Mouse (Mus musculus) cerebellum, postnatal 25 days (tissue): ENCODE measurements around the gene Prkn.

ENCODE experiments used
- DNase-seq, 2 experiments: peaks; one replicate each; pipeline ENCODE4 v3.0.0; 2021; ENCODE audit warnings: mixed read lengths in 2 of 2

Prkn gene

DNA sequence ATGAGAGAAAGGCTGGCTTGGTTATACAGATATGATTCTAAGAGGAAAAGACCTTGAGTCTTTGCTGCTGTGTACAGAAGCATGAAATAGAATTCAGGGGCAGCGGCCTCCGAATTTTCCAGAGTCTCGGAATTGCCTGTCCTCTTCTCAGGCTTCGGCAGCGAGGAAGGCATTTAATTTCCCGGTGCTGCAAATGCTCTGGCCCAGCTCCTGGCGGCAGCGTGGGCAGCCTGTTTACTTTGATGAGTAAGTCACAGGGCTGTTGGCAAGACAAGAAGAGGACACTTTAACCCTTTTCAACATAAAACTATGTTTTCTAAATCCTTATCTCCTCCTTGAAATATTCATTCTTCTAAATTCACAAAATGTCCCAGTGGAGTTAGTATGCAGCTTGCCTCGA is 462.9 kb downstream of the Prkn start:
- DNase-seq: peak; percentile 52 to 70

DNA sequence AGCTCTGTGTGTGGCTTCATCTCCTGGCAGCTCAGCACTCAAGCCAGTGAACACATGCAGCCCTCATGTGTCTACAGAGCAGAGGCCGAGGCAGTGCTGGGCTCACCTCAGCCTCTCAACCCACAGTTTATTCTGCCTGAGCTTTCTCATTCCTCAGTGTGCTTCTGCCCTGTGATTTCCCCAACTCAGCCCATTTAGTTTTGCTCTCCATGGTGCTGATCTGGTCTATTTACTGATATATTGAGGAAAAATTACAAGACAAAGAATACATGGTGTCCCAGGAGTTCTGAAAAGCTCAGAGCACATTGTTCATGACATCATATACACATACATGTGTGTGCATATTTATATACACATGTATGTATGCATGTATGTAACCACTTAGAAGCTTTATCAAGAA is 469.7 kb downstream of the Prkn start:
- DNase-seq: no peak

DNA sequence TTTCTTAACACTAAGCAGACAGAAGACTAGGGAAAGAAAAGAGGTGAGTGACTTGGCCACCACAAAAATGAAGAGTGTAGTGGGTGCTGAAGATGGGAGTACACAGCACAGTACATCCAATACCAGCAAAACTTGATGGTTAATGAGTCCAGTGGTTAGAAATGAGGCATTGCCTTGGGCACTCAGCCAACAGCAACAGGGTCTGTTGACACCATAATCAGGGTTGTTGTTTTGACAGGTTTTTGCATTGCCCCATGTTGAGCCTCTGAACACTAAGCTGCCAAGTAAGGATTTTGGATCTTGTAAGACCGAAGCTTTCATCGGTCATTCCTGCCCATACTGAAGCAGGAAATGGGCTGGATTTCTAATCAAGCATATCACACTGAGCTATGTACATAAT is 474.0 kb downstream of the Prkn start:
- DNase-seq: peak in 1 of 2 experiments; percentile 40

DNA sequence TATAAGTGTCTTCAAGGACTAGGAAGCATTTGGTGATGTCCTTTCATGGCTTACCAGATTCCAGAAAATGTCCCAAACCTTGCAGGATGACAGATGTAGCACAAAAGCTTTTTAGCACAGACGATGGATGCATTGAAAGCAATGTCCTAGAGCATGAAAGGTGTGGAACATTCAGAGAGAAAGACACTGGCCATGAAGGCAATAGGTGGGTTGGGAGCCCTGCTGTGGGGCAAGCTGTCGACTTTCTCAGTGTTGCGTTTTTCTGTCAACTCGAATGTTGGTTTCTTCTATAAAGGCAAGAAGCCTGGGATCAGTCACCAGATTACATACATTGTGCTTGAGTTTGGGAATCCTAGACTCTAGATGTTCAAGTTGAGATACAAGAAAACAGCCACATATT is 475.5 kb downstream of the Prkn start:
- peak; percentile 89 to 91 for DNase-seq

DNA sequence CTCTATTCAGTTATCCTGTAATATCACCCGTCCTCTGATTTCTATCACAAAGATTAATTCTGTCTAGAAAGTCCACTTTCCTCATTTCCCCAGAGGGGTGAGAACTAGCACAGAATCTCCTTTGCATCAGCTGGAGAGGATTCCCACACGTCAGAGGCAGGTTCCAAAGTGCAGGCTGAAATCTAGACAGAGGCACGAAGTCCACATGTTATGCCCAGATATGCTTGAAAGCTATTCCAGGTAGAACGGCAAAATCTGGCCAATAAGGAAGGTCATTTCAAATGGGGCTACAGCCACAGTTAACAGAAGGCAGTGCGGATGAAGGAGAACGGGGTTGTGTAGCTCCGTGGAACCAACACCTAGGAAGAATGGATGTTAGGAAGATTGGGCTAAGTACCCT is 478.8 kb downstream of the Prkn start:
- no peak for DNase-seq

DNA sequence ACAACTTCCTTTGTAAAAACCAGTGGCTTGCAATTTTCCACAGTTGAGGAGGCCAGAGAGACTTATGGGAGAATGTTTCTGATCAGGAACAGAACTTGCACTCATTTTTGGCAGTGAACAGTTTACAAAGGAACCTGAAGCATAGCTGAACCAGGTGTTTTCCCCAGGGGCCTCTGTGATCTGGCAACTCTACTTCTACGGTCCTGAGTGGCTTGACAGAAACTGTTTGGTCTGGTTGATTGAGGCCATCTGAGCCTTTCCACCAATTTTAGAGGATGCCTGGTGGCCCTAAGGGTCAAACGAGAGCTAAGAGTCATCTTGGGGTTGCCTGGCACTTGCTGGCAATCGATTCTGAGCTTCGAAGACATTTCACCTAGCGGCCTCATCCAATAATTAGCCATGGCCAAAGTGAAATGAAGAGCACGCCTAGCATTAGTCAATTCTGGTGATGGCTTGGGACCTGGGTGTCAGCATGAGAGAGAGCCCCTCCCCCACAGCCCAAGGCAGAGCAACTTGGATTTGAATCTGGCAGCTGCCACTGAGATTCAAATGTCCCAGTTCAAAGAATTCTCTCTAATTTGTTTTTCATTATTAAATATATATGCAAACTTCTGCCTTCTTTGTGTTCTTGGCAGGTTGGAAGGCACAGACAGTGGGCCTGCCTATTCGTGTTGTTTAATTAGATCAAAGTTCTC is 479.6 kb downstream of the Prkn start:
- no peak for DNase-seq

DNA sequence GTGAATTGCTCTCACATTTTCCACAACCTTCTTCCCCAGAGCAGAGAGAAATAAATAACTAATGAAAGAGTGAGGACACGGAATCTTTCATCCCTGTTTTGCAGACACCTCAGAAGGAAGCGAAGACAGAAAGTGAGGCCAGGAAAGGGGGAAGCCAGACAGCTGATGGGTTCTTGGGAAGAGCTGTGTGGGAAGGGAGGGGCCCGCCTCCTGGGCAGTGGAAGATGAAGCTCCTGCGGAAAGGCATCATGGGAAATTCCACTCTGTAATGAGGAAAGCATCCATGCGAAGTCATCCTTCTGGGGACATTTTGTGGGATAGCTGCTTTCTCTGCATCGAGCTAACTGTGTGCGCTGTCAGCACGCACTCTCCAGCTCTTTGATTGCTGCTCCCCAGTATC is 491.9 kb downstream of the Prkn start:
- no peak for DNase-seq

DNA sequence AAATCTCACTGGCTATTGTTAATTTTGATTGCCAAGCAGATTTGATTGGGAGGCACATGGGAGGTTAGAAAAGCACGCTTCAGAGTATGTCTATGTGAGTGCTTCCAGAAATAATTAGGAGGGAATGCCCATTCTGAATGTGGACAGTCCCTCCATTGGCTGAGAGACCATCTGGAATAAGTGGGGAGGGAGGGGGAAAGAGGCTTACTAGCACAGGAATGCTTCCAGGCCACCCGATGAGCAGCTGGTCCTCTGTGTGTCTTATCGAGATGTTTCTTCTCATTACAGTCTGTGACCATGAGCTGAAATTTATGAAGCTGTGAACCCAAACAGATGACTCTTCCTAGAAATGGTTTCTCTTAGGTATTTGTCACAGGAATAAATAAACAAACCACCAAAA is 493.6 kb downstream of the Prkn start:
- peak; percentile 20 to 47 for DNase-seq

DNA sequence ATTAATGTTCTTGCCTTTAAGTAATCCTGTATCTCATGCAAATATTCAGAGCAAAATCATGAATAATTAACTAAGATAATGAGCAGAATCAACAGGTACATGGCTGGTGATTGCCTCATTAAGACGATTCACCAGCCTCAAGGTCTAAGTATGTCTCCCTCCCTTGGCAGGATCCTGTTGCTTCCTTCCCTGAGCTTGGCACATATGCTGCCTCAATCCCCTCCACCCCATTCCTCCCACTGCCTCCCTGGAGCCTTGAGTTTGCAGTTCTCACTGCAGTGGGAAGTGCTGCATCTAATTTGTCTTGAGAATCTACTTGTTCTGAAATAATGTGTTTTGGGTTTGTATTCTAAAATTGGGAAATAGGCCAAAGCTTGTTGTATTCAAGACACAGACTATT is 496.0 kb downstream of the Prkn start:
- no peak for DNase-seq

DNA sequence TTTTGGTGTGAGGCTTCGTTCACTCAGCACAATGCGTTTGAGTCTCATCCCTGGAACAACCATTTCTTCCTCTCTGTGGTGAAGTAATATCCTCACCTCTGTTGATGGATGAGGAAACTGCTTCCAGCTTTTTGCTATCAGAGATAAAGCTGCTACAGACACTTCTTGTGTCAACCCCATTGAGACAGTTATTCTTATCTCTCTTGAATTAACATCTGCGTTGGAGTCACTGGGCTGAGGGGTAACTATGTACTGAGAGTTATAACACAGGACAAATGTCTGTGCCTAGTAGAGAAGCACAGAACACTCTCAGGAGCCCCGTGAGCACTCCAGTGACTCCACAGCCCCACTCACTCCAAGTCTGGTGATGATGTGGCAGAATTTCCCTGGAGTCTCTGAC is 500.2 kb downstream of the Prkn start:
- no peak for DNase-seq

DNA sequence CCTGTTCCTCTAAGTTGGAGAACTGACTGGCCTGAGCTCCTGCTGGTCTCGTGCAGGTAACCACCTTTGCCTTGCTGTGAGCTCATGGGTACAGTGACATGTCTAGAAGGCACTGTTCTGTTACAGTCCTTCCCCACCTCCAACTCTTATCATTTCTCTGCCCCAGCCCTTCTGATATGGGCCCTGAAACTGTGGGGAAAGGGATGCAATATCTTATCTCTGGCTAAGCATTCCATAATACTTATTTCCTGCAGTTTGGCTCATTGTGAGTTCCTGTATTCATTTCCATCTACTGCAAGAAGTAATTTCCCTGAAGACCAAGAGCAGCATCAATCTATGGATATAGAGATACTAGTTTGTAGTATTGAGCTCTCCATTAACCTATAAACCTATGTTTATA is 506.1 kb downstream of the Prkn start:
- DNase-seq: no peak

DNA sequence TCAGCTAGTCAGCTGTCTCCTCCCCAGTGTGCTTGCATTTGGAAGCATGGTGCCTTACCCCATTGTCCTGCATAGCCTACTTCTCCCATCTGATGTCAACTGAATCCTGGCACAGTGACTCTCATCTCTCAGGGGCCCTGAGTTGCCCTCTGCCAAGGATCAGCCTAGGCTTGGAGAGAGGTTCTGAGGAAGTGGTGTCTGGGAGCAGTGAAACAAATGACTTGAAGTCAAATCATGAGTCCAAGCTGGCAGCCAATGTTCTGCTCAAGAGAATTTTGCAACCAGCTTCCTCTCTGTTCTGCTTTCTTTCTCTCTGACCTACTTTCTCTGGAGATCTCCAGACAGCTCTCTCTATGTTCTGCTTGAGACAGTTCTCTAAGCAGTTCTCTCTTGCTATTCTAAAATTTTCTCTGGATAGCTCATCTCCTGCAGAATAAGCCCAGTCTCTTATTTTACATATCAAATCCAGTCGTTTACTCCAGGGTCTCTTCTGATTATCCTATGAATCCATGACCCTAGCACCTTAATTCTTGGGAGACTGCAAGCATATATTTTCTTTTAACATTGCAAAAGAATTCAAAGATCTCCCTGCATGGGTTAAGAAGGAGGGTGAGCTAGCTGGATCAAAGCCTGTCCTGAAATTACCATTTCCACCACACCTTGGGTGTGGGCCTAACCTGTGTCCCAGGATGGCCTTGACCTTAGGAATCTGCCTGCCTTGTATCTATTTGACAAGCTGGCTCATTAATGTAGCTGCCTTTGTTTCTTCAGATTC is 512.8 kb downstream of the Prkn start:
- peak; percentile 54 to 60 for DNase-seq

DNA sequence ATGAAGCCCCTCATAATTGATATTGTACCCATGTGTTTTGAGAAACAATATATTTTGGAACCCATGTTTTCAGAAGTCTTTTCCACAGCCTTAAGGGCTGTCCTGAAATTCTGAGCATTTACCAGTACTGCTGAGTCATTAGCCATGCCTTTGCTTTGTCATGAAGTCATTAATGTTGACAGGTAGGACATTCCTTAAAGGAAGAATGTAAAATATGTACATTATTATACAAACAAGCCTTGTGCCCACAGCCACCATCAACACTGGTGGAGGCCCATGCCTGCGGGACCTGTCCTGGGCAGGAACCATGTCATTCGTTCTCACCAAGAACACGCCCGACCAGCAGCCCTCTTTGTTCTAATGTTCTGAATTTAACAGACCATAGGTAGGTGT is 513.4 kb downstream of the Prkn start:
- DNase-seq: no peak

DNA sequence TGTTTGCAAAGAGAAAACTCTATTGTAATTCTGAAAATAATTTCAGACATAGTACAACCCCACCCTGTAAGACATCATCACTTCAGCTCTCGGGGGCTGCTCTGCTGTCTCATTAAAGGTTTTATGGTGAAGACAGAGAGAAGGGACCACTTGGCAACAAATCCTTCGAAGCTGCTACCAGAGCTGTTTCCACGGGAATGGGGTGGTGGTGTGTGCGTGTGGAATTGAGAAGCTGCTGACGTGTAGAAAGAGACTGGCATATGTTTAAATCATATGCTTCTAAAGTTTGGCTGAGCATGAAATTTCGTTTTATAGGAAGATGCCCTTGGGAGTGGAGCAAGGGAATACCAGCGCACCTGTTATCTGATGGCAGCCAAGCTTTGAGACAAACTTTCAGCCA is 514.2 kb downstream of the Prkn start:
- peak in 1 of 2 experiments; percentile 25 for DNase-seq

DNA sequence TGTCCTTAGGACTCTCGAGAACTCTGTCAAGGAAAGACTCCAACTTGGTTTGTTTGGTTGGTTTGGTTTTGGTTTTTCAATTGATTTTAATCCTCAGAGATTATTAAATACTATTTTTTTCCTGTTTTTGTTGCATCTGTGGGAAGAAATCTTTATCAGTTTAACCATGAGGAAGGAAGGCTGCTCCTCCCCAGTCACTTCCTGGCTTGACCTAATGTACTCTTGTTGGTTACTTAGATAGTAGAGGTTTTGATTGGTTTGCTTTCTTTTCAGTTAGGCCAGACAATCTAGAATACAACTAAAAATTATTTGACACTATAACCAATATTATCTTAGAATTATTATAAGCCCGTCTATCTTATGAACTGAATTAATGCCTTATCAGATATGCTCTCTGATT is 535.3 kb downstream of the Prkn start:
- no peak for DNase-seq

DNA sequence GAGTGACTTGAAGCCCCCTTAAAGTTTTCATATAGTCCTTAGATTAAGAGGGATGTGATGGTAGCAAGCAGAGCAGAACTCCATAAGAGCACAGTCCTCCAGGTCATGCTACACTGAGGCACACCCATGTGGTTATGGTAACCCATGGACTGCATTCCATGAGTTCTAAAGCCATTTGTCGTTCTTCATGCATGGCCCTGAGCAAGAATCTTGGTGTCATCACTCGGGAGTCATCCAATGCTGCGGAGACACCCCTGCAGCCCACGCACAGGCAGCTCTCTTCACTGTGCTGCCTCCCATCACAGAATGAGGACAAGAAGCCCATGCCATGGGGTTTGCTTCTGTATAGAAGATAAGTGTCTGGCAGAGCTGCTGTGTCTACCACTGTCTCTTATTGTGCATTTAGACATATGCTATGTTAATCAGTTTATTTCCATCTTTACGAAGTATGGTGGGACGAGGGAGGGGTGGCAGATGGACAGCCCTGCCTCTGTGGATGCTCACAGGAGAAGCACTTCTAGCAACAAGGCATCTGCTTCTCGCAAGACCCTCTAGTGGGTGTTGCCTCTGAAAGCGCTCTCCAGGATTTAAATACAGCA is 543.3 kb downstream of the Prkn start:
- no peak for DNase-seq

DNA sequence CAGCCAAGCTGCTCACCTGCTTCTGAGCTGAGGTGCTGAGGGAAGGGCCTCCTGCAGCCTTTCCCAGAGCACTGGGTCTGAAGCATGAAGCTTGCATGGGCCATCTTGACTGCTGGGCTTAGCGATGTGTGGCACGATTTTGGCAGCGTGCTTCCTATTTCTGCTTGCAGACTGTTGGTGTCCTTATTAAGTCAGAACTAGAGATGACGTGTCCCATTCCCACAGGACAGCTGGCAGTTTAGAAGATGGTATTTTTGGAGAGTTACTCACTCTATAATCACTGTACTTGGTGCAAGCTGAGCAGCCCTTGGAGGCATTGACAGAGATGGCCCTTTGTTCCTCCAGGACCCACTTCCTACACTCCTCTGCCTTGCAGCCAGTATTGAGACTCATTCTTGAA is 545.1 kb downstream of the Prkn start:
- peak; percentile 39 to 62 for DNase-seq

DNA sequence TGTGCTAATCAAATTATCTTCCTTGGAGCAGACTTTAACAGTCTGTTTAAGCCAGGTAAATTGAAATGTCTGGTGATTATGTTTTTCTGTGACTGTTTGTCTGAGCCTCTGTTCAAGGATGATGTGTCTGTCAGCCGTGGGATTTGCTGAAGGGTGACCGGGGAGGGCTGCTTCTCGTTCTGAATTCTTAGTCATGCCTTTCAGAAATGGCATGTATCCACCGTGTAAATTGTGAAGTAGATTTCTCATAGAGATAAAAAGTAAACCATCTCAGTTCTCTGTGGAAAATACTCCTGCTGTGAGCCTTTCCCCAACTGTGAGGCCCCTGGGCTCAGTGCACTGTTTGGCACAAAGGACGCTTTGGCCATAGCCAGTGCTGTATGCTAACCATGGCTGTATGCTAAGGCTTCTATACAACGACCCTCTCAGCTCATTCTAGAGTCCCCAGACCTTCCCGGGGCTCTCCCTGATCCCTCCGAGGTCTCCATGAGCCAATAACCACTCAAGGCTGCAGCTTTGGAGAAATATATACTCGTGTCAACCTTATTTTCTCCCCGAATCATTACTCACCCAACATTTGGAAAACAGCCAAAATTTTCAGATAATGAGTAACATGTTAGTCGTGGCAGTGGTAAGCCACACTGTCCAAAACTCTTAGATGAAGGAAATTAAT is 552.6 kb downstream of the Prkn start:
- no peak for DNase-seq

DNA sequence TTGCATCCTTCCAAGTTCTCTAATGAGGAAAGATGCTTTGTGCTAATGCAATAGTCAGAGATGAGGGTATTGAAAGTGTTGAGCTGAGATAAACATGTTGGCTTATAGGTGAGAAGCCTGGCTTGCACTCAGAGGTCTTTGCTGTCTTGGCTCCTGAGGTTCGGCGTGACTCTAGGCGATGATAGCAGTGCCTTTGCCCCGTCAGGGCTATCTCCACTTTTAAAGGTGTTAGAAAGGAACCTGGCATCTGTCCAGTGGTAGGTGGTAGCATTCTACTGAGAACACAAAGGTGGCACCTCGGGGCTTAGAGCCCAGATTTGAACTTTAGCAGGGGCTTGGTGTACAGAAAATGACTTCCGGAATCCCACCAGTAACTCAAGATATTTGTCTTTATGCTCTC is 554.4 kb downstream of the Prkn start:
- no peak for DNase-seq

DNA sequence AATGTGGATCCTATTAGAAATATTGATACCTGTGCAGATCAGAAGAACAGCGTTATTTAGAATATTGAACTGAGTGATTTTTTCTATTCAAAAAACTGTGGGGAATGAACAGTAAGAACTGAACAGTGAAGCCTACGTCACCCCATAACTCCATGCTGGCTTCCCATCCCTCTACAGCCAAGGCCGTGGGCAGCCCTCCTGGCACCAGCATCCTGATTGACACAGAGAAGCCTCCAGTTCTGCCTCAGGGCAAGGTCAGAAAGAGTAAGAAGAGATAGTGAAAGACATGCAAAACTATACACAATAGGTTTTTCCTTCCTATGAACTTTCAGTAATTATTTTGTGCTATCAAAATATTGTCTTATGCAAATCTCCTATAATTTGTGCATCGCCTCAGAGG is 557.5 kb downstream of the Prkn start:
- DNase-seq: no peak

DNA sequence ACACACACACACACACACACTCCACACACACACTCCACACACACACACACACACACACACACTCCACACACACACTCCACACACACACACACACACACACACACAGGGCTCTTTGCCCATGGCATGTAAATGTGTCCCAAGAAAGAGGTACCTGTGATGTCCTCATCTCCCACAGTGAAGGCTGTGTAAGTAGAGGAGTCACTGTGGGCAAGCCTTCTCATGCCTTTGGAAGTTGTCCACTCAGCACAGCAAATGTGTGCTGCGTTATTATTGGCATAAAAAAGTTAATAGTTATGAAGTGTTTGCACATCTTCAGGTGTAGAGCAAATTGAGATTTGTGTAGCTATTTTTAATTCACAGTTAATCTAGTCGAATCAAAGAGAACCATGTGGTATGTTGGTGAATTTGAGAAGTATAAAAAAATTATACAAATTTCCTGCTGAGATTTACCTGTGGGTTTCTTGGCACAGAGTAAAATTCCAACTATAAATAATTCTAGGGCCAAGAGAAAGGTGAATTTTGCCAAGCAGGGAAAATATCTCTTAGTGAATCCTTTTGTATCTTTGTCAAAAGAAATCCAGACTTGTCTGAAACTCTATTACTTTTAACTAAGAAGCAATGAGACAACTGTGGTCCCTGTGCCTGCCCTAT is 562.2 kb downstream of the Prkn start:
- DNase-seq: peak; percentile 36 to 38

DNA sequence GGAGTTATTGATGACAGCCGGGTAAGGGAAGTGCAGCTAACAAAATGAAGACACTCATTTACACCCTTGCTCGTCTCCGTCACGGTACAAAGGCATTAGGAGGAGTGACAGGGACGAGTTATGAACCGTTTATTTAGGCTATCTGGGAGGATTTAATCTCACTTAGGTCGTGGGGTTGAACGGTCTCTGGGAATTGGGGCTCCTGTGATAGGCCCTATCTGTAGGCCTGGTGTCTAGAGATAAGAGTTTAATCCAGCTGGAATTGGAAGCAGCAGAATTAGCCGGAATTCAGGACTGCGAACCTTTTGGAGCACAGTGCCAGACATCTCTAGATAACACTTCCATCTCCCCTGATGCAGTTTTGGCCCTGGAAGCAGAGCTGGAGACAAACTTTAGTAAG is 571.2 kb downstream of the Prkn start:
- no peak for DNase-seq

DNA sequence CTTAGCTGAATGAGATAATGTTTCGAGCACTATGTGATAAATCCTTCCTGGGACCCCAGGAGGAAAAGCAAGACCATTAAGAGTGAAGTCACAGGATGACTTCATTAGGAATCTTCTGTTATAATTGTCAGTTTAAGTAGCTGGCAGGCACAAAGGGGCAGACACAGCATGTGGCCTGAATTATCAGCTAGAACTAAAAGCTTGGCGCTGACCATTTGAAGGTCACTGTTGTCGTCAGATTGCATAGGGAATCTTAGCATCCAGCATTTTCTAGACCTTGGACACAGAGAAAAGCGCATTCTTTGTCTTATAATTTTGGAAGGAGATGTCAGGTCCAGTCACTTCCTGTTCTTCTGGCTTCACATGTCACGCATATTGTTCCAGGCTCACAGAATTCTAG is 573.5 kb downstream of the Prkn start:
- no peak for DNase-seq
